Mouse (Mus musculus) hindbrain, postnatal 0 days (tissue): ENCODE measurements around the gene 2210016L21Rik. TPM values are rescaled to one million over a fixed set of nuclear protein-coding genes. Genes with fewer than 3 reads are reported as not detected.
"Not testable (repeated sequence)": the region's sequence is repeated elsewhere in the genome, so short reads cannot be mapped to it uniquely, and the experiment has no call there.

Experiments used
- ATAC-seq: fragments of 200-750 bp; cut with Nextera tagmentation; 2 replicates; pipeline ENCODE4 v1.8.0; 2017; ENCODE audit warnings: mild to moderate bottlenecking, moderate TSS enrichment, moderate library complexity
- DNase-seq: peaks from one replicate; pipeline ENCODE4 v3.0.0-alpha.2; 2015; ENCODE audit warnings: low spot score
- H3K27ac ChIP-seq: fragments of 300-500 bp; sonication (generic); 2 replicates; pipeline ENCODE4 v1.5.1; 2014; ENCODE audit warnings: mild to moderate bottlenecking
- H3K27me3 ChIP-seq: fragments of 300-500 bp; sonication (generic); 2 replicates; pipeline ENCODE4 v1.6.1; 2014; ENCODE audit warnings: low read length, mixed read lengths; ENCODE audit not compliant: insufficient read depth
- H3K36me3 ChIP-seq: fragments of 300-500 bp; sonication (generic); 2 replicates; pipeline ENCODE4 v1.6.1; 2014; ENCODE audit warnings: low read length, mixed read lengths; ENCODE audit not compliant: insufficient read depth
- H3K4me1 ChIP-seq: fragments of 300-500 bp; sonication (generic); 2 replicates; pipeline ENCODE4 v1.6.1; 2014; ENCODE audit warnings: antibody characterized with exemption, low read length, mixed read lengths; ENCODE audit not compliant: insufficient read depth
- H3K4me2 ChIP-seq: fragments of 300-500 bp; sonication (generic); 2 replicates; pipeline ENCODE4 v1.6.1; 2014; ENCODE audit warnings: low read depth, mild to moderate bottlenecking, low read length, moderate library complexity, mixed read lengths
- H3K4me3 ChIP-seq: fragments of 300-500 bp; sonication (generic); 2 replicates; pipeline ENCODE4 v1.5.1; 2014; ENCODE audit warnings: low read length
- H3K9ac ChIP-seq: fragments of 300-500 bp; sonication (generic); replicated peaks from 2 replicates; pipeline ENCODE4 v1.6.1; 2014; ENCODE audit warnings: mild to moderate bottlenecking, low read length, moderate library complexity, mixed read lengths
- H3K9me3 ChIP-seq: fragments of 300-500 bp; sonication (generic); 2 replicates; pipeline ENCODE4 v1.6.1; 2016; ENCODE audit warnings: low read length, mixed read lengths
- CTCF ChIP-seq: IDR thresholded peaks from 2 replicates; pipeline ENCODE4 v1.5.1; 2016; ENCODE audit warnings: antibody characterized with exemption, control low read depth, low read depth
- WGBS: fragments of 180-500 bp; shearing (Covaris S2); extraction: QIAGEN DNeasy Blood & Tissue Kit; methylation state at CpG from one replicate; pipeline ENCODE4 v1.1.7; 2014; 5-methylcytosine and 5-hydroxymethylcytosine counted together
- polyA plus RNA-seq: library from polyadenylated mRNA; unstranded; fragments of >200 nt; fragmentation: Nextera tagmentation; extraction: Ambion mirVana; gene quantifications from 2 replicates; pipeline ENCODE4 v1.2.1, GENCODE M21; 2015
- total RNA-seq: library from RNA; depleted of rRNA; stranded (reverse); fragments of >200 nt; gene quantifications from 2 replicates; pipeline ENCODE4 v1.2.3, GENCODE M21; 2014

The 2210016L21Rik gene
- total and polyA plus RNA-seq, 2 experiments from 2014 or later, result 53.0 to 178 TPM

DNA sequence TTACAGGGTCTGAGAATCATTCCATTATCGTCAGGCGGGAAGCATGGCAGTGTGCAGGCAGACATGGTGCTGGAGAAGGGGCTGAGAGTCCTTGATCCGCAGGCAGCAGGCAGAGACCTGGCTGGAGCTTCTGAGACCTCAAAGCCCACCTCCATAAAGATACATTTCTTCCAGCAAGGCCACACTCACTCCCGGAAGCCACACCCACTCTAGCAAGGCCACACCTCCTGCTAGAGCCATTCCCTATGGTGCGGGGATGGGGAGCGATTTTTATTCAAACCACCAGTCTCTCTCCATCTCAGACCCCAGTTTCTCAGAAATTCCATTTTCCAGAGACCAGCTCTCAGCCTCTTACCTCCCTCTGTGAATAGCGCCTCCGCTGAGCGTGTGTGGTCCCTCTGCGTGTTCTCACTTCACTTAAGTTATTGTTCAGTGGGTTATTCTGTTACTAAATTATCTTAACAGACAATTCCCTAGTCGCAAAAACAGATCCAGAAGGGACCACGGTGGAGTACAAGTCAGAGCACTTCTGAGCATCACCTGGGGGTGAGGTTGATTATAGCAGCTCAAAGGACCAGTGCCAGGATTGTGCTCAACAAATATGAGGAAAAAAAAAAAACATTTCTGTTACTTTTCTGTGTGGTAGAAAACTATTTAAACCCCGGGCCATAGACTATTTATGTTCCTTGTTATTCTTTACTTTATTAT, 33.2 kb upstream of the 2210016L21Rik start:
- WGBS, result 52% methylated on average over 13 of the region's 13 CpGs
- Histone ChIP-seq H3K27ac (no peak overlapping the region), H3K9me3 (no peaks in the 10 kb centered on the region), H3K4me2 (0 out of 2 replicates have a peak overlapping the region, but pooled peaks have one; percentile 0), H3K36me3 (no peaks in the 10 kb centered on the region), H3K4me3 (no peak overlapping the region), H3K4me1 (no peaks in the 10 kb centered on the region), H3K9ac (no peak overlapping the region), H3K27me3 (no peaks in the 10 kb centered on the region)
- DNase-seq (no peak), ATAC-seq (no peak)
- no peak for TF ChIP-seq CTCF

DNA sequence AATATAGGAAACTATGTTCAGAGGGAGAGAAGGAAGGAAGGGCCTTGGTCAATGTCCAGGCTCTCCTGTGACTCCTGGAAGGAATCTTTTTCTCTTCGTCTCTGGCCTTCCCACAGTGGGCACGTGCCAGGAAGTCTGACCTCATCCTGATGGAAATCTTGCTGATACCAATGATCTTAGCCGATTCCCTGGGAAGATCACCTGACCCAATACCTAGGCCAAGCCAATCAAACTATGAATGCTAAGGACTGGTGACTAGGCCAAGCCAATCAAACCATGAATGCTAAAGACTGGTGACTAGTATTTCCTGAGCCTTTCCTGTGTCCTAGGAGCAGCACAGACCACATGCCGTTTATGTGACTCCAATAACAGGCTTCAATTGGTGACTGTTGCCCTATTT, 28.3 kb upstream of the 2210016L21Rik start:
- DNase-seq (no peak), ATAC-seq (no peak)
- Histone ChIP-seq H3K4me1 (no peaks in the 10 kb centered on the region), H3K9me3 (no peaks in the 10 kb centered on the region), H3K9ac (no peak overlapping the region), H3K27me3 (no peaks in the 10 kb centered on the region), H3K4me2 (no peak overlapping the region), H3K27ac (no peak overlapping the region), H3K4me3 (no peak overlapping the region), H3K36me3 (no peaks in the 10 kb centered on the region)
- no peak for TF ChIP-seq CTCF
- WGBS, result 77% methylated on average over 4 of the region's 4 CpGs

DNA sequence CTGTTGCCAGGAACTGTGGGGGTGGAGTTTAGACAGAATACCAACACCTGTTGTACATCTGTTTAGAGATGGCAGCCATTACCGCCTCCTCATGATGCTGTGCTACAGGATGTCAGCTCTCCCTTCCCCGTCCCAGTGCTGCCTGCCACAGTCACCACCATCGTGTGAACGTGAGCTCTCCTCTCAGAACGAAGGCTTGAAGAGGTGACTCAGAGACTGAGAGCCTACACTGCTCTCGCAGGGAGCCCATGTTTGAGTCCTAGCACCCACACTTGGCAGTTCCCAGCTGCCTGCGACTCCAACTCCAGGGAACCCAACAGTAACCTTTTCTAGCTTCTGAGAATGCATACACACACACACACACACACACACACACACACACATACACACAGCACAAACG, 27.1 kb upstream of the 2210016L21Rik start:
- Histone ChIP-seq H3K9me3 (no peaks in the 10 kb centered on the region), H3K4me3 (no peak overlapping the region), H3K36me3 (no peaks in the 10 kb centered on the region), H3K27ac (no peak overlapping the region), H3K4me2 (no peak overlapping the region), H3K4me1 (no peaks in the 10 kb centered on the region), H3K9ac (no peak overlapping the region), H3K27me3 (no peaks in the 10 kb centered on the region)
- no peak for TF ChIP-seq CTCF
- no peak for DNase-seq
- no peak for ATAC-seq
- WGBS, result 77% methylated on average over 8 of the region's 8 CpGs

DNA sequence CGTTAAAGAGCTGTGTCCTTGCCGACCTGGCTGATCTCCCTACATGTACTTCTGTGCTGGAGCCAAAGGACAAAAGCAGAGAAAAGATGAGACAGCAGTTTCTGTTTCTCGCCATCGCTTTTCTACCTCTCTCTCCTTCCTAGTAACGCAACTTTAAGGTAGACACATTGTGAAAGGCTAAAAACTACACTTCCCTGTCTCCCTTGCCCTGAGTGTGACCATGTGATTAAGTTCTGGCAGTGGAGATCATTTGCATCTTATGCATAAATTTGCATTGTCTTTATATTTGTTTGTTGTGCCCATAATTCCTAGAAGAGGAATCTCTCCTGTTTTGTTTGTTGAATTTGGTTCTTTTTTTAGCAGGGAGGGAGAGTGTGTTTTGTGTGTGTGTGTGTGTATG, 26.1 kb upstream of the 2210016L21Rik start:
- DNase-seq (no peak), ATAC-seq (no peak)
- H3K27ac ChIP-seq, result no peak overlapping the region
- H3K9me3 ChIP-seq, result no peaks in the 10 kb centered on the region
- WGBS, result 71% methylated on average over 5 of the region's 5 CpGs
- H3K9ac ChIP-seq, result no peak overlapping the region
- no peak overlapping the region for H3K4me2 ChIP-seq
- no peaks in the 10 kb centered on the region for H3K4me1 ChIP-seq
- no peak overlapping the region for H3K4me3 ChIP-seq
- H3K36me3 ChIP-seq, result no peaks in the 10 kb centered on the region
- no peak for TF ChIP-seq CTCF
- no peaks in the 10 kb centered on the region for H3K27me3 ChIP-seq

DNA sequence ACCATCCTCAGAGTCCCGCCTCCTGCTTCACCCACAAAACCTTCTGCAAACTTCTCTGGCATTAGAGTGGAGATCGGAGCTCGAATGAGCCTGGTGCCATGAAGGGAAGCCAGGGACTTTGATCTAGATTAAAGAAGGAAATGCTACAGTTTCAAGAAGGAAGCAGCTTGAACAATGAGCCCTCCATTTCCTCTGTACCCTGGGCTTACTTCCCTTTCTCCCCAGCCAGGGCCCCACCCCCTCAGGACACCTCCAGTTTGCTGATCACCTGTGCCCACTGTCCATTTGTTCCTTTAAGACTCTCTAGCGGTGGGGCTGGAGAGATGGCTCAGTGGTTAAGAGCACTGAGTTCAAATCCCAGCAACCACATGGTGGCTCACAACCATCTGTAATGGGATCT, 25.2 kb upstream of the 2210016L21Rik start:
- Histone ChIP-seq H3K4me3 (no peak overlapping the region), H3K27ac (no peak overlapping the region), H3K9ac (no peak overlapping the region), H3K36me3 (no peaks in the 10 kb centered on the region), H3K4me2 (no peak overlapping the region), H3K4me1 (no peaks in the 10 kb centered on the region), H3K9me3 (no peaks in the 10 kb centered on the region), H3K27me3 (no peaks in the 10 kb centered on the region)
- no peak for ATAC-seq
- 76% methylated on average over 4 of the region's 4 CpGs for WGBS
- no peak for TF ChIP-seq CTCF
- DNase-seq, result no peak

DNA sequence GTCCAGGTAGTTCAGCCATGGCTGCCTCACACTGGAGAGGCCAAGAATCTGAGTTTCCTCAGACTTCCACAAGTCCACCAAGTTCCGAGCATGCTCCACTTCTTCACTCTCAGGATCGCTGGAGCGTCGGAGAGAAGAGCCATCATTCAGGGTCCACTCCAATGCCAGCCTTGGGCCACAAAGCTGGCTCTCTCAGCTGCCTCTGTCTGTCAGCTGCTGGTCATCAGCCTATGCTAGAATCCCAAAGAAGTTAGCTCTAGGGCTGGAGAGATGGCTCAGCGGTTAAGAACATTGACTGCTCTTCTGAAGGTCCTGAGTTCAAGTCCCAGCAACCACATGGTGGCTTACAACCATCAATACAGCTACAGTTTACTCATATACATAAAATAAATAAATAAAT, 24.6 kb upstream of the 2210016L21Rik start:
- H3K4me1 ChIP-seq, H3K9me3 ChIP-seq, ATAC-seq, H3K4me2 ChIP-seq, H3K27me3 ChIP-seq, H3K27ac ChIP-seq, DNase-seq, H3K4me3 ChIP-seq, H3K36me3 ChIP-seq, H3K9ac ChIP-seq: not testable (repeated sequence)
- WGBS, result 97% methylated on average over 5 of the region's 5 CpGs

DNA sequence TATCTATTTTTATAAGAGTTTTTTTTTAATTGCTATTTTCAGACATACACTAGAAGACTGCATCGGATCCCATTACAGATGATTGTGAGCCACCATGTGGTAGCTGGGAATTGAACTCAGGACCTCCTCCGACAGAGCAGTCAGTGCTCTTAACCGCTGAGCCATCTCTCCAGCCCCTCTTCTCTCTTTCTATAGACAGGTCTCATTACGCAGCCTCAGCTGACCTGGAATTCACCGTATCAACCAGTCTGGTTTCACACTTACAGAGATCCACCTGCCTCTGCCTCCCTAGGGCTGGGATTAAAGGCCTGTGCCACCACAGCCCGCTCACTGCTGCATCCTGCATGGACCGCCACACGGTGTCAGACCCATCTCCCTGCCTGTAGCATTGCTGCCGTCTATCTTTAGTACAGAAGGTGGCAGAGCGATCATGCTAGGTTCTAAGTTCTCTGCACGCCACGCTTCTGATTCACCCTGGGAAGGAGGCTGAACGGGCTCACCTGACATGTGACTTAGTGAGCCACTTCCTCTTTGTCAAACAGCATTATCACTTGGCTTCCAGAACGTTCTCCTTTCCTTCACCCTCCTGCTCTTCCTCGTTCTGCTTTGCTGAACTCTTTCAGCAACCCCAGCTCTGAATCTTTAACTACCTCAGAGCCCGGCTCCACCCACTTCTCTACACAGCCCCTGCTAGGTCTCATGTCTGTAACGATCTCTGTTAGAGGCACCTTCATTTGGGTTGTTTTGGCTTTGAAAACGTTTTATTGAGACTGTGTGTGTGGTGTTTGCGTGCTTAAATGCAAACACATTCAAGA, 20.2 kb upstream of the 2210016L21Rik start:
- Histone ChIP-seq H3K9me3 (no peaks in the 10 kb centered on the region), H3K27me3 (no peaks in the 10 kb centered on the region), H3K4me1 (no peaks in the 10 kb centered on the region), H3K4me3 (no peak overlapping the region), H3K36me3 (no peaks in the 10 kb centered on the region), H3K27ac (no peak overlapping the region), H3K4me2 (no peak overlapping the region), H3K9ac (no peak overlapping the region)
- no peak for DNase-seq
- WGBS, result 78% methylated on average over 19 of the region's 19 CpGs
- TF ChIP-seq CTCF, result no peak
- no peak for ATAC-seq
